Mouse (Mus musculus): Measurements from ENCODE around the gene Capza1. TPM values are rescaled to one million over a fixed set of nuclear protein-coding genes. Genes with fewer than 3 reads are reported as not detected.

Capza1 gene
- total RNA-seq (2023) = 100 to 1,000 TPM; 158 to 173 TPM

GRCm38 (mm10) chr3:104863786-104864650 is at the start of gene Capza1, which contains the start of gene St7l:
TSS of gene Capza1 (minus strand) at chr3:104864505.
TSS of gene St7l (plus strand) at chr3:104864005.

GRCm38 (mm10) chr3:104817991-104818748 is 46.1 kb downstream of the Capza1 start, which contains the start of gene Mov10:
TSS of gene Mov10 (minus strand) at chr3:104818563.

GRCm38 (mm10) chr3:104788075-104788474 is 76.2 kb downstream of the Capza1 start, which contains the start of gene Rhoc:
TSS of gene Rhoc (plus strand) at chr3:104788375.

GRCm38 (mm10) chr3:104781471-104781903 is 82.8 kb downstream of the Capza1 start, which contains the start of gene Fam19a3:
TSS of gene Fam19a3 (minus strand) at chr3:104781840.

GRCm38 (mm10) chr3:104780561-104781420 is 83.5 kb downstream of the Capza1 start, which contains the start of gene Ppm1j:
TSS of gene Ppm1j (plus strand) at chr3:104781056.

Other genes with a start within 250 kb of the Capza1 start
- 10 to 100 TPM; 21.9 to 26.6 TPM for gene Slc16a1, start 225.8 kb downstream of the Capza1 start, total RNA-seq (2023)
- 10 to 100 TPM; 20.3 to 23.6 TPM for gene Ppm1j, start 83.4 kb downstream of the Capza1 start, total RNA-seq (2023)
- gene Fam19a3, start 82.7 kb downstream of the Capza1 start, total RNA-seq (2023) = 1 to 10 TPM in 1 of 2 experiments, under 1 TPM in 1; 0.96 to 1.6 TPM
- 1 to 10 TPM; 3.6 to 6.0 TPM for gene Rhoc, start 76.1 kb downstream of the Capza1 start, total RNA-seq (2023)
- 10 to 100 TPM; 49.2 to 59.1 TPM for gene Mov10, start 45.9 kb downstream of the Capza1 start, total RNA-seq (2023)
- gene St7l, start 500 bp downstream of the Capza1 start, total RNA-seq (2023) = 10 to 100 TPM; 36.3 to 39.0 TPM
- gene Wnt2b, start 97.4 kb upstream of the Capza1 start, total RNA-seq (2023) = under 1 TPM in 1 of 2 experiments, not detected in 1; 0.44 TPM
- gene Cttnbp2nl, start 188.6 kb upstream of the Capza1 start, total RNA-seq (2023) = under 1 TPM; 0.18 to 0.61 TPM
- gene 4930564D02Rik, start 202.3 kb upstream of the Capza1 start, total RNA-seq (2023) = not detected

Data from T-cell, adult 66 days (primary cell).